Mouse (Mus musculus) cerebellum, adult 11-12 months (tissue): ENCODE measurements around the gene F8.

Source experiments
- DNase-seq: peaks from one replicate; pipeline ENCODE4 v3.0.0; 2022

The F8 gene

DNA sequence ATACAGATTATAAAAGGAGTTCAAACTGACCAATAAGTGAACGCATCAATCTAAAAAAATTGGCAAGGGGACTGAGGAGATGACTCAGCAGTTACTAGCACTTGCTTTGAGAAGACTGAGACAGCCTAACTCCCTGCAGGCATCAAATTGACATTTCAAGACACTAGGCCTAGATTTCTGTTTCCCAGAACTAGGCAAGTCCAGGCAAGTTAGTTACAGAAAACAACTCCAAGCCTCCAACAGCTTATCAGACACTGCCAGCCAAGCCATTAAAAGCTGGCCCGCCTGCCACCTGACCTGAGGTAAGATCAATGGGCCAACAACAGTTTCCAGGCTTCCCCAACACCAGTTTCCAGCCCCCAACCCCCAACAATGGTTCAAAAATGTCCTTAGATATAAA, 244.7 kb downstream of the F8 start:
- DNase-seq = no peak

- no peak for DNase-seq
Measured at GRCm38 (mm10) chrX:75136938-75137337, 245.5 kb downstream of the F8 start.

DNA sequence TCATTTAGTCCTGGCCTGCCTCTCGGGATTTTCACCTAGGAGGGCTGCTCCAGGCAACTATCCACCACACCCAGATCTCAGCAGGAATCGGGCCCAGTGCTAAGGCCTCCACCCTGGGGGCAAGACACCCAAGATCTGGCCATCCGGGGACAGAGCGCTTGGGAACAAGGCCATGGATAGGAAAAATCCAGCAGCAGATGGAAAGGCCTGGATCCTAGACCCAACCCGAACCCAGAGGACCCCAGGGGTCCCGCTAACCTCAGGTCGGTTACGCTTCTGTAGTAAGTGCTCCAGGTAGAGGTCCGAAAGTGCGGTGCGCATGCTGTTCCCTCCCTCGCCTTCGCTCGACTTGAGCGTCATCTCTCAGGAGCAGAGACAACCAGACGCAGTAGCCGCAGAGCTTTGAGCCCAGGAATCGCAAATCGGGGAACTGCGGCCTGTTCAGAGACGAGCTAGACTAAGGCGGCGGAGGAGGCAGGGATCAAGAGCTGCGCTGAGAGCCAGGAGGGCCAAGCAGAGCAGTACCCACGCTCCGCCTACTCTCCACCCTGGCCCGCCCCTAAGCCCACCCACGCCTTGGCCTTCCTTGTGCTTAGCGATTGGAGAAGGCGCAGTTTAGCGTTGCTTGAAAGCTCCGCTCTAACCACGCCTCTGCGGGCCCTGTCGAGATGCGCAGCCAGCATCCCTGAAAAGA, 251.8 kb downstream of the F8 start, which contains the start of gene Mpp1:
Gene Mpp1, minus strand, starts transcription at position 550 of the 694 bp plus-strand sequence.
- peak; percentile 80 for DNase-seq

DNA sequence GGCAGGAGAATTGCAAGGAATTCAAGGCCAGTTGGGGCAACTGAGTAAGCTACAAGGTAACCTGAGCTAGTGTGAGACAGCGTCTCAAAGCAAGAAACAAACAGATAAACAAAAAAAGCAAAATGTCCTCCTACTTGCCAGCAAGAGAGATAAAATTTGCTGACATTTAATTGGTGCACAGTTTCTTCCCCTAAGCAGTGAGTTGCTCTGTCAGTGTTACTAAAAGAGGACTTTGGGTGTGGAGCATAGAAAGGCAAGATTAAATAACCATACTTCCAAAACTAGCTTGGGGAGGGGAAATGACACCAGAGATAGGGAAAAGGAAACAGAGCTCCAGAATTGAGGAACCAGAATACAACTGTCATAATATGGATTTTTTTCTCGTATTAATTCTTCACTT, 252.9 kb downstream of the F8 start:
- no peak for DNase-seq

DNA sequence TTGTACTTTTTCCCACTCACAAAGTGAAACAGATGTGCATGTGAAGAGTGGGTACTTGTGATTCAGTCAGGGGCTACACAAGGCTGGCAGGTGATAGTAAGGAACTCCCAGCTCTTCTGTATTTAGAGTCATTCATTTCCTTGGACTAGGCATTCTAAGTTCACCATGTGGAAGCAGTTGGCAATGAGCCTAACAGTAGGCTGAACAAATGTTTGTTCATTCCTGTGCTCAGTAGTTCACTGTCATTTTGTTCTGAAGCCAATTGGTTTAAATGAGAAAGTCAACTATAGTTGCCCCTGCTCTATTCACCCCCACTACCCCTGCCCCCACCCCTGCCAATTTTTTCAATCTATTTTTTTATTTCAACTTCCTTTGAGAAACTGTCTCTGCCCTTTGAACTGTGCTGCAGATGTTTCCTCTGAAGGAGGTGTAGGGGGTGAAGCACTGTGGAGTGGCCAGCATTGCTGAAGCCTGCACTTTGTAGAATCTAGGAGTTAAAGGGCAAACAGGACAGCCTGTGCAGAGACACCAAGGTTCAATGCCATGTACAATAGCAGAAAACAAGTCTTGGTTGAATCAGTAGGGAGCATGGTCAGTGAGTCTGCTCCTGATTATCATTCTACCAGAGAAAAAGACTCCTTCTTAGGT, 254.0 kb downstream of the F8 start:
- DNase-seq = peak; percentile 15

GRCm38 (mm10) chrX:75126893-75127292, 255.5 kb downstream of the F8 start:
- DNase-seq = no peak

- no peak for DNase-seq
Measured at GRCm38 (mm10) chrX:75125606-75126005, 256.8 kb downstream of the F8 start.
